Mouse (Mus musculus) splenic B cell, adult 2 months (primary cell): ENCODE results near the gene St3gal5.
A peak's percentile ranks its signal among the peaks of the same experiment; 100 is the strongest.

ENCODE experiments used
- DNase-seq: peaks from one replicate; pipeline ENCODE4 v3.0.0-alpha.2; 2011; ENCODE audit warnings: low read depth, low spot score
- H3K27me3 ChIP-seq: 2 replicates; pipeline ENCODE4 v1.6.1; 2012; ENCODE audit warnings: mild to moderate bottlenecking, low read length, moderate library complexity, mixed read lengths; ENCODE audit not compliant: control insufficient read depth, poor library complexity, insufficient read depth, severe bottlenecking
- H3K36me3 ChIP-seq: 2 replicates; pipeline ENCODE4 v1.6.1; 2012; ENCODE audit warnings: mild to moderate bottlenecking, low read length, moderate library complexity, mixed read lengths; ENCODE audit not compliant: control insufficient read depth, poor library complexity, insufficient read depth, severe bottlenecking

The St3gal5 gene

DNA sequence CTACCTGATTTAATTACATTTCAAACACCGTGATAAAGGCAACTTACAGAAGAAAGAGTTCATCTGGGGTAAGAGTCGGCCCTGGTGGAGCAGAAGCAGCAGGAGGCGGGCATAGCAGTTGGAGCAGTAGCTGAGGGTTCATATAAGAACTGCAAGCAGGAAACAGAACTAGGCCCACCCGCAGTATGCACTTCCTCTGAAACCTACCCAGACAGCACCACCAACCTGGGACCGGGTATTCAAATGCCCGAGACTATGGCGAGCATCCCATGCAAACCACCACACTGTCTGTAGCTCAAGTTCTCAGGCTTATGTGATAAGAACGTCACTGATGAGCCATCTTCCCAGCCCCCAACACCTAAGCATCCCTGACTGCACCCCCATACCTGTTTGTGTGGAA is 58.3 kb downstream of the St3gal5 start:
- H3K36me3 ChIP-seq, result no peaks in the 10 kb centered on the region
- peak; percentile 60 for DNase-seq
- H3K27me3 ChIP-seq, result no peaks in the 10 kb centered on the region

DNA sequence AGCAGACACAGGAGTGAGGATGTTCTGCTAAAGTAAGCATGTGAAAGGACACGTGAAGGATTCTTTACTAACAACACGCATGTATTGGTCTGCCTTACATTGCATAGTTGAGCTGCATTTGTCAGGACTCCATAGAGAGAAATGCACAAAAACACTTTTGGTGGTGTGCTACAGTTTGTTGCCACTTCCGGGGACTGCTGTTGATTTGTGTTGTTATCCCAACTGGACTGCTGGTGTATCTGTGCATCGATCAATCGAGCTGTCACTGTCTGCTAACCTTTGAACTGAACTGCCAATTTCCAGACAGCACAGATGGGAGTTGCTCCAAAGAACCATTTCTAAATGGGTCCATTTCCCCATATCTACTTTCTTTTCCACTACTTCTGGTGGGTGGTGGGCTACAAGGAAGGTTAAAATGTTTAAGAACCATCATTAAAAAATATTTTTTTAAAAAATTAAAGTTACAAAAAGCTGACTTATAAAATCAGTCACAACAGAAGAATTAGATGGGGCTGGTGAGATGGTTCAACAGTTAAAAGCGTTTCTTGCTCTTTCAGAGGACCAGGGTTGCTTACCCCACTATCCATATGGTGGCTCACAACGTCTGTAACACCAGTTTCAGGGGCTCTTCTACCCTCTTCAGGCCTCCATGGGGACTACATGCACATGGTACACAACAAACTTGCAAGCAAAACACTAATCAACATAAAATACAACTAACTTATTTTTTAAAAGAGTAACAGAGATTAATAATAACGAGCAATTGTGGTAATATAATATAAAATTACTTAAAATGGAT is 61.8 kb downstream of the St3gal5 start:
- peak; percentile 24 for DNase-seq
- Histone ChIP-seq H3K27me3 (no peaks in the 10 kb centered on the region), H3K36me3 (no peaks in the 10 kb centered on the region)

DNA sequence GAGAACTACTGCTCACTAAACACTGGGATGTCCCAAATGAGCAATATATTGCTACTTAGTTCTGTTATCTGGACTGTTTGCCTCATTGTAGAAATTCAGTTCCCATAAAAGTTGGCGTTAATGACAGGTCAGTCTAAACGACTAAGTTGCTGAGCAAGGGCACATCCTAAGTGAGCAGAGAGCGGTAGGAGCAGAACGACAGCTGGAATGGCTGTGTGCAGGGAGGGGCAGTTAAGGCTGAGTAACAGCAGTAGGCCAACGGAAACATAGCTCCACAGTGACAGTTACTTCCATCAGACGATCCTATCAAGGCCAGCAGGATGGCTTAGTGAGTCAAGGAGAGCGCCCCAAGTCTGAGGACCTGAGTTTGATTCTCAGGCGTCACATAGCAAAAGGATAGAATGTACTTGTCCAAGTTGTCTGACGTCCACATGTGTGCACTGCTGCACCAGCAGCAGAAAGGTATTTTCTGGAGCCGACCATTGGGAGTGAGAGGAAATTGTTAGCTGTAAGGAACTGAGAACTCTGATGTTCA is 62.5 kb downstream of the St3gal5 start:
- H3K27me3 ChIP-seq, result no peaks in the 10 kb centered on the region
- H3K36me3 ChIP-seq, result no peaks in the 10 kb centered on the region
- no peak for DNase-seq

DNA sequence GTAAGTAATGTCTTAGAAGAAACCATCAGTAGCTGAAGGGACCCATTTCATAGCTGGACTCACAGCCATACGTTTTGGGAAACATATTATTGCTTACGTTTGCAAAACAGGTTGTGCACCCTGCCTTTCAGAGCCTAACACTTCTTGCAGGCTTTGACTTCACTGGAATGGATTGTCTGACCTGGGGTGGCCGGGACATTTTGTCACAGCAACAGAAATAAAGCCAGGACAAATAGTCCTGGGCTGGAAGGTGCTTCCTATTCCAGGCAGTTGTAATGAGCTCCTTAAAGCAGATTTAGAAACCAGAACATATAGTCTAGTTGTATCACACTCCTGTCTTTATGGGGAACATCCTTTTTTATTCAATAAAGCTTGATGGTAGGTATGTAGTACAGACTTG is 63.6 kb downstream of the St3gal5 start:
- DNase-seq, result no peak
- no peaks in the 10 kb centered on the region for H3K27me3 ChIP-seq
- no peaks in the 10 kb centered on the region for H3K36me3 ChIP-seq

DNA sequence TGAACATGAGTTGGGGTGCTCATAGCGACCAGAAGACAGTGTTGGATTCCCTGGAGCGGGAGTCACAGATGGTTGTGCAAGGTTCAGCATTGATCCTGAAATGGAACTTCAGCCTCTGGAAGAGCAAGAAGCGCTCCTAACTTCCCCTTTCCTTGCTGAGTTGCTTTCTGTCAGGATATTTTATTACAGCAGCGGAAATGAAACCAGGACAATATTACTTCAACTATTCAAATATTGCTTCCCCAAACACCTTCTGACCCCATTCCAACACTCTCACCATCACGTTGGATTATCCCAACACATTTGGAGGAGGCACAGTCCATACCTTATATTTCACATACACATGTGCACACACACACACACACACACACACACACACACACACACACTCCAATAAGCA is 64.4 kb downstream of the St3gal5 start:
- no peaks in the 10 kb centered on the region for H3K27me3 ChIP-seq
- DNase-seq, result no peak
- H3K36me3 ChIP-seq, result no peaks in the 10 kb centered on the region

DNA sequence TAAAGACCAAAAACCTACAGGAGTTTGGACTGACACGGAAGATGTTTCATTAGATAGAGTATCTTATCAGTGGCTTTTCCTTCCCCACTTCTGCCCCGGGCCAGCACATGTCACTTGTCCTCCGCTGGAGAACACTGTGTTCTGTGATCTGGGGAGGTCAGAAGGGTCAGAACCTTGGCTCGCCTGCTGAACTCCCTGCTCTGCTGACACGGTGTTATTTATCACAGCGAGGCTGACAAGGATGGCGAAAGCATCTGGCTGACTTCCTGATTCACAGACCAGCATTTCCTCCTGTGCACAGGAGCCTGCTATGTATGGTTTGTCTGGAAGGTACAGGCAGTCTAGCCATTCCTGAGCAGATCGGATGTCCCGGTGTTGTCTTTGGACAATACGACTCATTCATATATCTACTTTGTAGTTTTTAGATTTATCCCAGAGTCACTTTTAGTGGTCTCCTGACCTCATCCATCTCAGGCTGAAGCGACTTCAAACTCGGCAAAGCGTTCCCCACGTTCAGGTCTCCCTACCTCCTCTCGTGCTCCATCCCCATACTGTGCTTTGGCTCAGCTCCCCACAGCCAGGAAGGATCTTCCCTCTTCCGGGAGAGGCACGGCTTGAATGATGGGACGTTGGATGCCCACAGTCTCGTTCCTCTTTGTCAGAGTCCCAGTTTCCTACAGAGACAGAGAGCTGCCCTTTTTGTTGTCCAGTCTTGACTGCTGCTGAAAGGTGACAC is 64.9 kb downstream of the St3gal5 start:
- DNase-seq, result peak; percentile 36
- Histone ChIP-seq H3K27me3 (no peaks in the 10 kb centered on the region), H3K36me3 (no peaks in the 10 kb centered on the region)

DNA sequence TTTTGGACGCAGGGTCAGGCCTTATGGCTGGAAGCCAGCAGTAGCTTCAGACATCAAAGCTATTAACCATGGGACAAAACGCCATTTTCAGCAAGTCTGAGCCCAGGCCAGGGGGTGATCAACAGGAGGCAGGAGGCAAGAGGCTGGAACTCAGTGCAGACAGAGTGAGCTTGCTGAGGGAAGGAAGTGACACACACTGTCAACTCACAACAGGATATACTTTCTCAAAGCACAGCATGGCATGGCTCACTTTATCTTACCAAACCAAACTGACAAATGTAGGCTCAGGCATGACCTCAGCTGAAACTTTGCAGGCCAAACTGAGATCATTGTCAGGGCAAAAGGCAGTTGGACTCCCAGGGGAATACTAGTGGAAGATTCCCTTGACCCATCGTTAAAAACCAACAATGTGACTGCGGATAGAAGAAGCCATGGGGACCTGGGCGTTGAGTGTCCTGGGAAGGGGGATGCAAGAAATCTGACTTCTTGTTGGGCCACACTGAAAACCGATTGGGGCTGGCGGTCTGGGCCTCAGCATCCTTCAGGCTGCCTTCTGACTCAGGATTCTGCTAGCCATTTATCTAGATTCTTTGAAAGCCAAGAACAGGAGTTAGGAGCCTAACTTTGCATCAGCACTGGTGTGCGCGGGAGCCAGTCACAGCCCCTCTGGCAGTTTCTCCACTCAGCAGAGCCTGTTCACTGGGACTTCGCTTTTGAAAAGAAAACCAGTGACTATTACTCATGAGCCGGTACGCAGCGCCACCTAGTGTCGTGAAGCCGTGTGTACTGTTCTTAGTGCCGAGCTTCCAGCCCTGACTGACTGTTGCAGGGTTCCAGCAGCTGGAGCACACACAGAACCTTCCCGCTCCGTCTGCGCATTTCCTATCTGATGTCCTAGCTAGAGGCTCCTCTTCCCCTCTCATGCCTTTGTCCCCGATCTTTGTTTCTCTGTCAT is 67.2 kb downstream of the St3gal5 start:
- no peaks in the 10 kb centered on the region for H3K36me3 ChIP-seq

DNA sequence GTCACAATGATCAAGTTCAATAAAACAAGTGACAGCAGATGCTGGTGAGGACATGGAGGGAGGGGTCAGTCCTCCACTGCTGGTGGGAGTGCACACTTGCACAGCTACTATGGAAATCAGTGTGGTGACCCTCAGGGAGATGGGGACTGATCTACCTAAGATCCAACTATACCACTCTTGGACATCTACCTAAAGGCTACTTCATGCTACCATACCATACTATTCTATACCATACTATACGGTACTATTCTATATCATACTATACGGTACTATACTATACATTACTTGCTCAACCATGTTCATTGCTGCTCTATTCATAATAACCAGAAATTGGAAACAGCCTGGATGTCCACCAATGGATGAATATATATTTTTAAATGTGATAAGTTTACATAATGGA is 68.5 kb downstream of the St3gal5 start:
- Histone ChIP-seq H3K36me3 (no peaks in the 10 kb centered on the region), H3K27me3 (no peaks in the 10 kb centered on the region)
- no peak for DNase-seq

More for the DNA sequence above, 67.2 kb downstream of the St3gal5 start:
- DNase-seq, result peak; percentile 92
- no peaks in the 10 kb centered on the region for H3K27me3 ChIP-seq

DNA sequence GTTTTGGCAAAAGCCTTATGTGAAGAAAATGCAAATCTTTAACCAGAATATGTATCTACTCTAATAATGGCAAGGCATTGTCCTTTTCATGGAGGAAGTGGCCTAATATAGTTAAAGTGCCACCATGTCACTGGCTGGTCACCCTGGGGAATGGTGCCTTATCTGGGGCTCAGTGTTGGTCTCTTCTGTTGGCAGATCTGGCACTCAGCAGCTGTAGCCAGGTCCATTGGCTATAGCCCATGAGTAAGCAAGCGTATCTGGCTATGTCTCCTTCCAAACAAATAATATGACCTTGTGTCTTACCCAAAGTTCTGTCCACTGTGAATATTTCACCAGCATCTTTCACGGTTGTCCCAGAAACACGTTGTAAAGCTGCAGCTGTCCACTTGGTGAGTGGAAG is 74.0 kb downstream of the St3gal5 start:
- H3K36me3 ChIP-seq, result no peaks in the 10 kb centered on the region
- no peaks in the 10 kb centered on the region; the same call in 1 of the 2 replicates for H3K27me3 ChIP-seq
- DNase-seq, result no peak

DNA sequence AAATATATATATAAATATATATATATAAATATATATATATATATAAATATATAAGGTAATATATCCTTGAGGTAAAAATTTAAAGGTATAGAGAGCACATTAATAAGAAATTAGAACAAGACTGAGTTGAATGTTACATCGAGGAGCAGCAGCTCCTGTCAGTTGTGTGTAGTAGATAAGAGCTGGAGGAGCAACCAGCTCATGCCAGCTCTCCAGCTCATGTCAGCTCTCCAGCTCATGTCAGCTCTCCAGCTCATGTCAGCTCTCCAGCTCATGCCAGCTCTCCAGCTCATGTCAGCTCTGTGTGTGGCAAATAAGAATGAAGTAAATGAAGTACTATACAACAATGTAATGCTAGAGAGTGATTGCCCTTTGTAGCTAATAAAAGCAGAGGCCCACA is 76.0 kb downstream of the St3gal5 start:
- DNase-seq, result no peak
- no peaks in the 10 kb centered on the region for H3K36me3 ChIP-seq
- no peaks in the 10 kb centered on the region; the same call in 1 of the 2 replicates for H3K27me3 ChIP-seq

DNA sequence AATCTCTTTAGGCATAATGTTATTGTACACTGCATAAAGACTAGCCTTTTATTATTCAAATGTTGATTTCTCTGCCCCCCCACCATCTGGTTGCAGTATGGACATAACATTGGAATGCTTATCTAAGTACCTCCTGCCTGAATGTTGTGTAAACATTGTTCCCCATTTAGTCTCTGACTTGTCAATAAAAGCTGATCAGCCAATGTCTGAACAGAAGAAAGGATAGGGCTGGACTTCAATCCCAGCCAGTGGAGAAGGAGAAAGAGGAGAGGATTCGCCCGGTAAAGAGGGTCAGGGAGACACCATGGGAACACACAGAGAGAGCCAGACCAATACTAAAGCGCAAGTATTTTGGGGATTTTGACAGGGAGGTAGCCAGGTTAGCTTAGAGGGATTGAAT is 78.0 kb downstream of the St3gal5 start:
- no peak for DNase-seq
- Histone ChIP-seq H3K27me3 (no peaks in the 10 kb centered on the region; the same call in 1 of the 2 replicates), H3K36me3 (no peaks in the 10 kb centered on the region)

DNA sequence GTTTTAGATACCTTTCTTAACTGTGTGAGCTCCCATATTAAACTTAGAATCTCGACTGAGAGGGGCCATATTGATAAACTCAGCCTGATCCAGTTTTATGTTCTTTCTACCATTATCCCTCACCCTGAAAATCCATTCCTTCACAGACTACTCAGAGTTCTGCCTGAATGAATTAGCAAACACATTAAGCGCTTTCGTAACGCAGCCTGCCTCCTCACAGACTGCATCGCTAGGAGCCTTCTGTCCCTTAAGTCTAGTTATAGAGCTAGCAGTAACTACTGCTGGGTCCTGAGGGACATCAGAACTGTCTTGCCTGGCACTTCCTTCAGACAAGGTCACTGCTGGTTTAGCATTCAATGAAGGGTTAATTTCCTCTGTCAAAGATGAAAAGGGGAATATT is 78.6 kb downstream of the St3gal5 start:
- Histone ChIP-seq H3K27me3 (no peaks in the 10 kb centered on the region; the same call in 1 of the 2 replicates), H3K36me3 (no peaks in the 10 kb centered on the region)
- DNase-seq, result no peak

DNA sequence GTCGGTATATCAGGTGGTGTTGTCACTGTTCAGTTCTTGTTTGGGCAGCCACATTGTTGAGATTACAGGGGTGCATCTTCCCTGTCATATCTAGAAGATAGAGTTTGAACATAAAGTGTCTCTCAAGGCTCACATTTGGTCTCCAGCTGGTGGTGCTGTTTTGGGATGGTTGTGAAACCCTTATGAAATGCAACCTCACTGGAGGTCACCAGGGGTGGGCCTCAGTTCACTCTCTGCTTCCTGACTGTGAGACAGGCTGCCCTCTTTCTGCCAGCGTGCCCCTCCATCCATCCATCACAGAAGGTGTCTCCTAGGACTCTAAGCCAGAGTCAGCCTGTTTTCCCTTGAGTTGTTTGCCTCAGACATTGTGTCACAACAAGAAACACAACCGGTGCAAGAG is 80.0 kb downstream of the St3gal5 start:
- no peak for DNase-seq
- no peaks in the 10 kb centered on the region for H3K36me3 ChIP-seq
- H3K27me3 ChIP-seq, result no peaks in the 10 kb centered on the region; the same call in 1 of the 2 replicates

DNA sequence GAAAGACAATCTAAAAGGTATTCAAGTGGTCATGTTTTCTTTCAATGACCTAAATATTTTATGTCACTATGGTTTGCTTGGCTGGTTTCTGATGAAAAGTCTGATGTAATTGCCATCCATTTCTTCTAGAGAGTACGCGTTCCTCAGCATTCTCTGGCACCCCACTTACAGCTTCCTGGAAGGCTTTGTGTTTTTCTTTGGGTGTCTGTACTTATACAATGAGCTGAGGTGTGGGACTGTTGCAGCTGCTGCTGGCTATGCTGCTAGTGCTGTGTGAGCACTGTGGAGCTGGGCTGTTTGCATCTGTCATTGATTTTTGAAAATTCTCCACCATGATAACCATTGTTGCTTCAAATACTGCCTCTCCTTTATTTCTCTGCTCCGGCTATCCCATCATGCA is 81.6 kb downstream of the St3gal5 start:
- no peak for DNase-seq
- Histone ChIP-seq H3K27me3 (no peaks in the 10 kb centered on the region), H3K36me3 (no peaks in the 10 kb centered on the region)
